Mouse (Mus musculus) liver, embryonic 13.5 days (tissue): ENCODE data around the gene Gm14406. TPM values are rescaled to one million over a fixed set of nuclear protein-coding genes. Genes with fewer than 3 reads are reported as not detected.

Source experiments
- polyA plus RNA-seq: library from polyadenylated mRNA; unstranded; fragments of >200 nt; fragmentation: Nextera tagmentation; extraction: Ambion mirVana; gene quantifications from 2 replicates; pipeline ENCODE4 v1.2.1, GENCODE M21; 2015

Gene Gm14406
- polyA plus RNA-seq, 1 experiment from 2014 or later, result not detected

Other genes with a start within 250 kb of the Gm14406 start
- 1.2 and 1.6 TPM in 2 replicates for gene Gm14418, start 179.9 kb downstream of the Gm14406 start, polyA plus RNA-seq
- 2.5 and 3.2 TPM in 2 replicates for gene Zfp970, start 113.5 kb downstream of the Gm14406 start, polyA plus RNA-seq
- gene Gm14403, start 80.0 kb downstream of the Gm14406 start, polyA plus RNA-seq, result 1.3 and 1.5 TPM in 2 replicates
- 1.5 and 2.0 TPM in 2 replicates for gene Gm14322, start 181.1 kb upstream of the Gm14406 start, polyA plus RNA-seq